Mouse (Mus musculus): ENCODE results near the gene Aarsd1. TPM values are rescaled to one million over a fixed set of nuclear protein-coding genes. Genes with fewer than 3 reads are reported as not detected.
"Not testable (repeated sequence)": the region's sequence is repeated elsewhere in the genome, so short reads cannot be mapped to it uniquely, and the experiment has no call there.

Aarsd1 gene
- polyA plus RNA-seq, 1 experiment from 2014 or later, result 94.2 TPM

DNA sequence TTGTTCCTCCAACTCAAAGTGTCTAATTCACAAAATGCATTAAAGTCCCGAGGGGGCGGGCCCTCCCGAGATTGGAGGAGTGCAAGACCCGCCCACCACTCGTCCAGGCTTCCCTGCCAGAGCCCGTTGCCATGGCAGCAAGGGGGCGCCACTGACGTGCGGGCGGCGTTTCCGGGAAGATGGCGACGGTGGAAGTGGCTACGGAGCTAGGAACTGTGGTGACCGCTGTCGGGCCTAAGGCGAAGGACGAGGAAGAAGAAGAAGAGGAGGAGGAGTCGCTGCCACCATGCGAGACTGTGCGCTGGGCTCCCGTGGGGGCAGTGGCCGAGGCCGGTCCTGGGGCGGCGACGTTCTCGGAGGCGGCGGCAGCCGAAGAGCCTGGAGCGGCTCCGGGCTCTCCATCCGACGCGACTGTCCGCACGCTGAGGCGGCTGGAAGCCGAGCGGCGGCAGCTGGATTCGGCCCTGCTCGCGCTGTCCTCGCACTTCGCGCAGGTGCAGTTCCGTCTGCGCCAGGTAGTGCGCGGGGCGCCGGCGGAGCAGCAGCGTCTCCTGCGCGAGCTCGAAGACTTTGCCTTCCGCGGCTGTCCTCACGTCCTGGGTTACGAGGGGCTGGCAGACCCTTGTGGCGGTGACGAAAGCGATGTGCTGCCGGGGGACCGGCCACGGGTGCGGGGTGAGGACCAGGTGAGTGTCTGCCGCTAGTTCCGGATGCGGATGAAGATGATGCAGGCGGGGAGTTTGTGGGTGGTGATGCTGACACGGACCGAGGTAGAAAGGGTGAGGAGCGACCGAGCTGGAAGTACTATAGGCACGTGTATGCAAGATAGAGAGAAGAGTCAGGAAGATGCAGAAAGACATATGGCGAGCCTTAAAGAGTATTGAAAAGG is 7.8 kb upstream of the Aarsd1 start, which contains the start of the genes Rundc1 and Ptges3l:
TSS of gene Rundc1 (plus strand) at position 161 of the 889 bp plus-strand sequence.
TSS of gene Ptges3l (minus strand) at position 409 of the 889 bp plus-strand sequence.
- Histone ChIP-seq H3K4me1 (replicated peaks) (peaks cover 29% of the 10 kb centered on the region), H3K4me3 (replicated peaks) (peak within 1 kb of the TSS; percentile 97), H3K27me3 (no peaks in the 10 kb centered on the region), H3K27ac (peak within 1 kb of the TSS; percentile 70), H3K36me3 (peaks cover 9% of the 10 kb centered on the region), H3K9me3 (no peaks in the 10 kb centered on the region), H3K9ac (replicated peaks) (peak within 1 kb of the TSS; percentile 78), H3K4me2 (peak within 1 kb of the TSS; percentile 95)
- ATAC-seq (ENCODE audit: insufficient number of reproducible peaks, insufficient read depth, low FRiP score, low TSS enrichment, low read depth), result peak; percentile 94
- WGBS, result under 1% methylated on average over 81 of the region's 81 CpGs

DNA sequence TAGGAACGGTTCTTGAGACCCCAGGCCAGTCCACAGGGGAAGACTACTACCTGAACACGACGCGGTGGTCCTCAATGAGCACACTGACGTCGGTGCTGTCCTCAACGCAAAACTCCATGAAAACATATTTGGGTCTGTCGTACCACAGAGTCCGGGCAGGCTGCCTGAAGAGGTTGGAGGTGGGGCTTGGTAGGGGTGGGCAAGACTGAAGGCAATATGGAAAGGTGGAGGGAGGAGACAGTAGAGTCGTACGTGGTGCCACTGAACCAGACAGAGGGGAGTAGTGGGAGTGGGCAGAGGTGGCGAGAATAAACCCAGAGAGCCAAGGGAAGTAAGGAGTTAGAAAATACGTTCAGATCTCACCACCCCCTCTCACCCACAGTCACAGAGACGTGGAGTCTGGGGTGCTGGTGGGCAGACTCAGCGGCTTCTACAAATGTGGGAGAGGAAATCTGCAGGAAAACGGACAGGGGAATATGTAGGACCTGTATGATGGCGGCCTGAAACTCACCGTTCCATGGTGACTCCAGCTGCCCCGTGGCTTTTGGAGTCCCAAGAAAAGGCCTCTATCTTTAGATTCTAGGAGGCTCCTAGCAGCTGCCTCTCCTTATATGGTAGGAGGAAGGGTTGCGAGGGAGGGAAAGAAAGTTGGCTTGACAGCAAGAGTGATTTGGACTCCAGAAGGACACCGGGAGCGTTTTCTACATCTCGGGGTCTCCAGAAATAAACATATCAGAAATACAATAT is 6.9 kb upstream of the Aarsd1 start, which contains the start of gene Gm27029:
TSS of gene Gm27029 (minus strand) at position 692 of the 747 bp plus-strand sequence.
- peak; percentile 72; the same call in 1 of the 2 replicates for ATAC-seq (ENCODE audit: insufficient number of reproducible peaks, insufficient read depth, low FRiP score, low TSS enrichment, low read depth)
- Histone ChIP-seq H3K9me3 (no peaks in the 10 kb centered on the region), H3K4me1 (replicated peaks) (peaks cover 29% of the 10 kb centered on the region), H3K27me3 (no peaks in the 10 kb centered on the region), H3K9ac (replicated peaks) (peak within 1 kb of the TSS; percentile 78), H3K27ac (peak within 1 kb of the TSS; percentile 70), H3K4me2 (peak within 1 kb of the TSS; percentile 95), H3K36me3 (no peaks in the 10 kb centered on the region), H3K4me3 (replicated peaks) (peak within 1 kb of the TSS; percentile 97)
- 4% methylated on average over 23 of the region's 23 CpGs for WGBS

DNA sequence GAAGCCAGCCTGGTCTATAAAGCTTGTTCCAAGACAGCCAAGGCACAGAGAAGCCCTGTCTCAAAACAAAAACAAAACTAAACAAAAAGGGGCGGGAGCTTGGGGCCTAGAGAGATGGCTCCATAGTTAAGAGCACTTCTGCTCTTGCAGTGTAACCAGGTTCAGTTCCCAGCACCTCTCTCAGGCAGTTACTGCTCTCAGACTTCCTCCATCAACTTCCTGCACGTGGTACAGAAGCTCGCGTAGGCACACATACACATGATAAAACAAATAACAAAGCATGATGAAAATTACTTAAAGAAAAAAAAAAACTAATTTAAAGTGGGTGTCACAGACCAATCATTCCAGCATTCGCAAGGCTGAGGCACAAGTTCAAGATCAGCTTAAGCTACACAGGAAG is 2.7 kb upstream of the Aarsd1 start:
- 89% methylated on average over 5 of the region's 5 CpGs for WGBS
- Histone ChIP-seq H3K4me1 (replicated peaks) (peaks cover 17% of the 10 kb centered on the region), H3K4me3 (replicated peaks) (no peak overlapping the region), H3K4me2 (no peak overlapping the region), H3K27me3 (no peaks in the 10 kb centered on the region), H3K9ac (replicated peaks) (no peak overlapping the region), H3K9me3 (no peaks in the 10 kb centered on the region), H3K36me3 (no peaks in the 10 kb centered on the region), H3K27ac (no peak overlapping the region)
- ATAC-seq (ENCODE audit: insufficient number of reproducible peaks, insufficient read depth, low FRiP score, low TSS enrichment, low read depth), result no peak

DNA sequence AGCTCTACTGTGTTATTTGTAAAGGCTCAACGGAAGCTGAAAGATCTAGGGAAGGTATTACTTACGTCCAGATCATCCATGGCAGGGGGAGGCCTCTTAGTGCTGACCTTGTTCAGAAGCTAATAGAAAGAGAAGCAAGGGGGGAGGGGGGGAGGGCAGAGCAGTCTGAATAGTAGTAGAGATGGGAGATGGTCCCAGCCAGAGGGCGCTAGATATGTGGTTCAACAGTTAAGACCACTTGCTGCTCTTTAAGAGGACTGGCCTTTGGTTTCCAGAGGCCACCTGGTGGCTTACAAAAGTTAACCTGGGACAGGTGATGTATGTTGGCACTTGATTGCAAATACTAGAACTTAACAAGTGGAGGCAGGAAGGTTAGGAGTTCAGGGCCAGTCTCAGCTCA is 2.2 kb upstream of the Aarsd1 start:
- Histone ChIP-seq H3K9ac (replicated peaks) (no peak overlapping the region), H3K4me3 (replicated peaks) (no peak overlapping the region), H3K27me3 (no peaks in the 10 kb centered on the region), H3K9me3 (no peaks in the 10 kb centered on the region), H3K27ac (no peak overlapping the region), H3K4me1 (replicated peaks) (peaks cover 17% of the 10 kb centered on the region), H3K4me2 (no peak overlapping the region), H3K36me3 (no peaks in the 10 kb centered on the region)
- 24% methylated on average over 3 of the region's 3 CpGs for WGBS
- no peak for ATAC-seq (ENCODE audit: insufficient number of reproducible peaks, insufficient read depth, low FRiP score, low TSS enrichment, low read depth)

DNA sequence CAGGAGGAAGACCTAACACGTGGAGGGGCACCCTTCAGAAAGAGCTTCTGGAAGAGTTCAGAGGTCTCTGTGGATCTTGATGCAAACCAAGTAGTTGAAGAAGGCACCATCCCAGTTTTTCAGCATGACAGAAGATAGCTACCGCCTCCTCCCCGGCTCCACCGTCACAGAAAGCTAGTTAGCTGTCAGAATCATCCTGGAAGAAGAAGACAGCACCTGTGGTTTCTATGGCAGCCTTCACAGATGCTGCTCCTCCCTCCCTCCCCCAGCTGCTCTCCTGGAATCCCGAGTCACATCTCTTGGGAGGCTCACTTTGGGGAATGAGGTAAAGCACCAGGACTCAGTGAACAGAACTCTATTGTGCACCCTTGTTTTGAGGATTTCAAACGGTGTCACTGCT is 1.6 kb upstream of the Aarsd1 start:
- no peaks in the 10 kb centered on the region for H3K9me3 ChIP-seq
- H3K27me3 ChIP-seq, result no peaks in the 10 kb centered on the region
- no peak overlapping the region for H3K27ac ChIP-seq
- H3K9ac ChIP-seq (replicated peaks), result no peak overlapping the region
- peaks cover 13% of the 10 kb centered on the region for H3K4me1 ChIP-seq (replicated peaks)
- H3K4me3 ChIP-seq (replicated peaks), result no peak overlapping the region
- no peak for ATAC-seq (ENCODE audit: insufficient number of reproducible peaks, insufficient read depth, low FRiP score, low TSS enrichment, low read depth)
- 59% methylated on average over 6 of the region's 6 CpGs for WGBS
- no peak overlapping the region for H3K4me2 ChIP-seq
- peaks cover 2% of the 10 kb centered on the region; the same call in 1 of the 2 replicates for H3K36me3 ChIP-seq

DNA sequence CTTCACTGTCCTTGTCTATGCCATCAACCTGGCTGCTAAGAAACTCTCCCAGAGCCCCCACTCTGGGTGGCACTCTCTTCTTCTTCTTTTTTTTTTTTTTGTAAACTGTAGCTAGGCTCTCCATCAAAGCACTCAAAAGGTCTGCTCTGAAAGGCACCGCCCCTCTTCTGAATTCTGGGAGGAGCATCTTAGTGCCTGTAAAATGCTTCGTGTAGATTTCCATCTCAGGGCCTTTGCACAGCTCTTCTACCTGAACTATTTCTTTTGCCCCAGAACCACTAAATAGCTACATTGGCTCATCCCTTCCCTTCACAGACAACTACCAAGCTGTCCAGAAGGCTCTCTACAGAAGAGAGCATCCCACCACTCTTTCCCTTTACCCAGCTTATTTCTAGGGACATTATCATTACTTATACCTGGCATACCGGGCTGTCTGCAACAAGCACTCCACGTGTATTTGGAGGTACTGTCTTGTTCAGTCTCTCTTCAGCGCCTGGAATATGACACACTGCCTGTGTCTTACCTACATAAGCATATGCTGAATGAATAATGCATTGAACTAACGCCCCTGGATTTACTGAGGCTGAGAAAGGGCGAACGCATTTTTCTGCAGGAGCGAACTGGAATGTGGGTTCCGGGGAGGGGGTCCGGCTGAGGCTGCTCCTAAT is 848 bp downstream of the Aarsd1 start:
- H3K4me1 ChIP-seq (replicated peaks), result peaks cover 8% of the 10 kb centered on the region
- 3% methylated on average over 11 of the region's 11 CpGs for WGBS
- H3K9me3 ChIP-seq, result no peaks in the 10 kb centered on the region
- no peaks in the 10 kb centered on the region for H3K27me3 ChIP-seq
- peak overlapping the region; percentile 85 for H3K9ac ChIP-seq (replicated peaks)
- ATAC-seq (ENCODE audit: insufficient number of reproducible peaks, insufficient read depth, low FRiP score, low TSS enrichment, low read depth), result 0 out of 2 replicates have a peak, but pooled peaks have one; percentile 34
- peak overlapping the region; percentile 86 for H3K4me3 ChIP-seq (replicated peaks)
- H3K27ac ChIP-seq, result peak overlapping the region; percentile 79
- H3K4me2 ChIP-seq, result peak overlapping the region; percentile 83
- H3K36me3 ChIP-seq, result peaks cover 25% of the 10 kb centered on the region

DNA sequence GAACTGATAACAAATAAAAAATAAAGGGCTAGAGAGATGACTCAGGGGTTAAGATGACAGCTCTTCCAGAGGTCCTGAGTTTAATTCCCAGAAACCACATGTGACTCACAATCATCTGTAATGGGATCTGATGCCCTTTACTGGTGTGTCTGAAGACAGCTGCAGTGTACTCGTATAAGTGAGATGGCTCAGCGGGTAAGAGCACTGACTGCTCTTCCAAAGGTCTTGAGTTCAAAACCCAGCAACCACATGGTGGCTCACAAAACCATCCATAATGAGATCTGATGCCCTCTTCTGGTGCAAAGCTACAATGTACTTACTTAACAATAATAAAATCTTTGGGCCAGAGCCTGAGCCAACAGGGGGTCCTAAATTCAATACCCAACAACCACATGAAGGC is 2.1 kb downstream of the Aarsd1 start:
- H3K4me3 ChIP-seq (replicated peaks), result no peak overlapping the region
- H3K36me3 ChIP-seq, result peaks cover 38% of the 10 kb centered on the region
- H3K9ac ChIP-seq (replicated peaks), result no peak overlapping the region
- peaks cover 8% of the 10 kb centered on the region for H3K4me1 ChIP-seq (replicated peaks)
- H3K27me3 ChIP-seq, result no peaks in the 10 kb centered on the region
- no peak overlapping the region for H3K4me2 ChIP-seq
- H3K9me3 ChIP-seq, result no peaks in the 10 kb centered on the region
- 96% methylated on average over 2 of the region's 2 CpGs for WGBS
- H3K27ac ChIP-seq, result no peak overlapping the region
- ATAC-seq (ENCODE audit: insufficient number of reproducible peaks, insufficient read depth, low FRiP score, low TSS enrichment, low read depth), result no peak

DNA sequence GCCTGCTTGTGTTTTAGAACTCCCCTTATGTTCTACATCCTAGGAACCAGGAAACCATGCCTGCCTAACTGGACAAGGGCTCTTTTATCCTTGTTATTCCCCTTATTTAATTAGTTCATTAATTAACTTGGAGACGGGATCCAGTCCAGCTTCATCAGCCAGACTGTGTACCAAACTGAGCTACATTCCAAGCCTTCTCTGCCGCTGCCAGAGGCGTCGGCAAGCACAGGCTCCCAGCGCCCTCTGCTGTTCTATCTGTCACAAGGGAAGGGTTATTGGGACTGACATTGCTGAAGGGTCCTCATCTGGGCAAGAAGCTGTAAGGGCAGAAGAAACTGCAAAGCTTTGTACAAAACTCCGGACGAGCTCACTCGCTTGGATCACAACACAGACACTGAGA is 22.3 kb downstream of the Aarsd1 start:
- H3K9ac ChIP-seq (replicated peaks), result 0 out of 2 replicates have a peak overlapping the region, but pooled peaks have one; percentile 2
- WGBS, result 8% methylated on average over 8 of the region's 8 CpGs
- ATAC-seq (ENCODE audit: insufficient number of reproducible peaks, insufficient read depth, low FRiP score, low TSS enrichment, low read depth), result no peak
- H3K27me3 ChIP-seq, result no peaks in the 10 kb centered on the region
- no peak overlapping the region for H3K4me3 ChIP-seq (replicated peaks)
- no peak overlapping the region for H3K4me2 ChIP-seq
- no peak overlapping the region for H3K27ac ChIP-seq
- no peaks in the 10 kb centered on the region for H3K36me3 ChIP-seq
- H3K9me3 ChIP-seq, result no peaks in the 10 kb centered on the region
- H3K4me1 ChIP-seq (replicated peaks), result no peaks in the 10 kb centered on the region

DNA sequence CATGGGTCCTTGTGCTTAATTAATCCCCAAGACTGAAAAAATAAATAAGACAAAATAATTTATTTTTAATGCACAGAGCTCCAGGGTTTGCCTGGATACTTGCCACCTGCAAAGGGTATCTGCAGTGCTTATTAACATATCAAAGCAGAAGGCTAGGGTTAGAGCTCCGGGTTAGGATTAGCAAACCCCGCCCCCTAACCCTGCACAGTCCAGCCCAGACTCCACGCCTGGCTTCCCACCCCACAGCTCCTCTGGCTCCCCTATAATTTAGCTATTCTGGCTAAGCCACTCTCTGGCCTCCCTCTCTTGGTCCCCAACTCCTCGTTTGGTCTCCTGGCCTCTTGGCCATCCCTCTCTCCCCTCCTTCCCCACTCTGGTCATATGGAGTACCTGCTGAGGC is 35.6 kb downstream of the Aarsd1 start:
- Histone ChIP-seq H3K9ac (replicated peaks) (no peak overlapping the region), H3K36me3 (no peaks in the 10 kb centered on the region), H3K27me3 (no peaks in the 10 kb centered on the region), H3K4me2 (no peak overlapping the region), H3K9me3 (no peaks in the 10 kb centered on the region), H3K4me1 (replicated peaks) (no peaks in the 10 kb centered on the region), H3K27ac (no peak overlapping the region), H3K4me3 (replicated peaks) (no peak overlapping the region)
- no peak; the same call in 1 of the 2 replicates for ATAC-seq (ENCODE audit: insufficient number of reproducible peaks, insufficient read depth, low FRiP score, low TSS enrichment, low read depth)
- 19% methylated on average over 4 of the region's 4 CpGs for WGBS

DNA sequence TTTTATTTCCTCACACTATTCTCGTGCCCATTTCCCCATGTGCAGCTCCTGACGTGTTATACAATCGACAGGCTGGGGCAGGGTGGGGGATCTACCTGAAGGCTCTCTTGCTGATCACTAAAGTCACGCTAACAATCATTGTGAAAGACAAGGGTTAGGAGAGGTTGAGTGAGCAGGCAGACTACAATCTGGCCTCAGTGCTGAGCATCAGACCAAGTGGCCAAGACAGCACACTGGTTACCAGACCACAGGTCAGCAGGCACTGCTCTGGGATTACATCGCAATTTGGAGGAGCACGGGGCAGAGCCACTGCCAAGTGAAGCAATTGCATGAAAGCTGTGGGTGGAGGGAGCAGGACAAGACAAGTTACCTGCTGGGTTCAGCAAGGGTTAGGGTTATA is 38.5 kb downstream of the Aarsd1 start:
- WGBS, result 73% methylated on average over 6 of the region's 6 CpGs
- Histone ChIP-seq H3K9ac (replicated peaks) (no peak overlapping the region), H3K27me3 (no peaks in the 10 kb centered on the region), H3K36me3 (no peaks in the 10 kb centered on the region), H3K27ac (no peak overlapping the region), H3K4me2 (no peak overlapping the region), H3K4me3 (replicated peaks) (no peak overlapping the region), H3K4me1 (replicated peaks) (no peaks in the 10 kb centered on the region), H3K9me3 (no peaks in the 10 kb centered on the region)
- no peak for ATAC-seq (ENCODE audit: insufficient number of reproducible peaks, insufficient read depth, low FRiP score, low TSS enrichment, low read depth)

DNA sequence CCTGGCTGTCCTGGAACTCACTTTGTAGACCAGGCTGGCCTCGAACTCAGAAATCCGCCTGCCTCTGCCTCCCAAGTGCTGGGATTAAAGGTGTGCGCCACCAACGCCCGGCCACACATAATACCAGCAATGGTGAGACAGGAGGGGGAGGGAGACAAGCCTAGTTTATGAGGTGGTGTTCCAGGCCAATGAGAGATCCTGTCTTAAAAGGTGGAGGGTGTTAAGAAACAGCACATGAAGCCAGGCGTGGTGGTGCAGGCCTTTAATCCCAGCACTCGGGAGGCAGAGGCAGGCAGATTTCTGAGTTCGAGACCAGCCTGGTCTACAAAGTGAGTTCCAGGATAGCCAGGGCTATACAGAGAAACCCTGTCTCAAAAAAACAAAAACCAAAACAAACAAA is 39.2 kb downstream of the Aarsd1 start:
- ATAC-seq (ENCODE audit: insufficient number of reproducible peaks, insufficient read depth, low FRiP score, low TSS enrichment, low read depth); H3K9me3 ChIP-seq; H3K4me2 ChIP-seq; H3K36me3 ChIP-seq; H3K9ac ChIP-seq (replicated peaks); H3K27me3 ChIP-seq; H3K4me1 ChIP-seq (replicated peaks); H3K27ac ChIP-seq; H3K4me3 ChIP-seq (replicated peaks): not testable (repeated sequence)
- WGBS, result 95% methylated on average over 8 of the region's 8 CpGs

Measured in limb, embryonic 12.5 days (tissue).